Mouse (Mus musculus) T-helper 2 cell (primary cell): ENCODE data around the gene Zc3h4.

ENCODE experiments used
- in situ Hi-C: fragments of 300-600 bp; cut with MboI, MseI; formaldehyde crosslinking; loops from one replicate; pipeline ENCODE4 v1.15.1; 2025; ENCODE audit warnings: high pct_unique_total_duplicates

The Zc3h4 gene

DNA sequence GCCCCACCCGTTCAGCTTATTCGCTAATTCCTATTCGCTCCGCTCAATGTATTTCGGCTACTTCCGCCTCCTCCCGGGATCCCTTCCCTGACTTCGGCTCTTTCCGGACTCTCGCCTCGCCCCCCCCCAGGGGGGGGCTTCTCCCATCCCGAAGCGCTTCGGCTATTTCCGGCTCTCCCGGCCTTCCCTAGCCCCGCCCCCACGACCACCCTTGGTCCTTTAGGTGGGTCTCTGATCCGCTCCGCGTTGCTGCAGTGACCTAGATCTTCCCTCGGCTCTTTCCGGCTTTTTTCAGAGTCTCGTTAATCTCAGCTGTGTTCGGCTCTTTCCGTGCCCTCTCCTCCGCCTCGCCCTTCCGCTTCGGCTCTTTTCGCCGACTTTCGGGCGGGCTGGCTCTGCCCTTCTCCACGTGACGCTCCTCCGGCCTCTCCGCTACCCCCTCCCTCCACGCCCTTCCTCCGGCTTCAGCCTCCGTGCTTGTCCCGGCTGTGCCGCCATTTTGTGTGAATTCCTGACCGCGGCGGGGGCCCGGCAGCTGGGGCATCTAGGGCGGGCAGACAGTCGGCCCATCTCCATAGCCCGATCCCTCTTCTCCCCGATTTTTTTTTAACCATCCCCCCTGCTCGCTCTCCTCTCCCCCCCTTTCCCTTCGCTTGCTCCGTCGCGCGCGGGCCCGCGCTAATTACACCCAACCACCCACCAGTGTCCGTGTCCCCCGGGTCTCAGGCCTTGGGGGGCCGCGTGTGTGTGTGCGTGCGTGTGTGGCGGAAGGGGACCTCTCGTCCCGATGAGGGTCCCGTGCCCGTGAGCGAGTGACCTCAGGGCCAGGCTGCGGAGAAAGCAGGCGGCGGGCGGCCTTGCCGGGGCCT, 656 bp upstream of the Zc3h4 start:
- in situ Hi-C loops: loop anchor here (5.0 kb wide), 1 partner anchor 108 kb away; no protein-coding TSS in a partner anchor

DNA sequence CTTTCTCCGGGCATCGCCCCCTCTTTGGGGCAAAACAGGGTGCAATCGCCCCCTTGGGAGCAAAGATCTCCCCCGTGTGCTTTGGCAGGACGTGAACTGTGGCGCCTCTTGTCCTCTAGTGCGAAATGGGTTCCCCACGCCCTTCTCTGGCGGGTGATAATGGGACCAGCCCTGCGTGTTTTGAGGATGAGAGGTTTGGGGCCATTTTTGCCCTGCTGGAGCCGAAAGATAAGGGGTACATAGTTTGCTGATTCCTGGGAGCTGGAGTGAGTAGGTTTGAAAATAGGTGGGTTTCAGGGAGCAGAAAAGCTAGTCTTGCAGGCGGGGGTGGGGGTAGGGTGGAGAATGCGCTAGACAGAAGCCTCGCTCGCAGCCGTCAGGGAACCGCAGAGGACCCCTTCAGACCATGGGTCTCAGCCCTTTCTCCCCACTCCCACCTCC, 1.3 kb downstream of the Zc3h4 start:
- in situ Hi-C loops: no loop called here

- in situ Hi-C loops: no loop called here
Measured at GRCm38 (mm10) chr7:16402449-16402848, 1.7 kb downstream of the Zc3h4 start.

DNA sequence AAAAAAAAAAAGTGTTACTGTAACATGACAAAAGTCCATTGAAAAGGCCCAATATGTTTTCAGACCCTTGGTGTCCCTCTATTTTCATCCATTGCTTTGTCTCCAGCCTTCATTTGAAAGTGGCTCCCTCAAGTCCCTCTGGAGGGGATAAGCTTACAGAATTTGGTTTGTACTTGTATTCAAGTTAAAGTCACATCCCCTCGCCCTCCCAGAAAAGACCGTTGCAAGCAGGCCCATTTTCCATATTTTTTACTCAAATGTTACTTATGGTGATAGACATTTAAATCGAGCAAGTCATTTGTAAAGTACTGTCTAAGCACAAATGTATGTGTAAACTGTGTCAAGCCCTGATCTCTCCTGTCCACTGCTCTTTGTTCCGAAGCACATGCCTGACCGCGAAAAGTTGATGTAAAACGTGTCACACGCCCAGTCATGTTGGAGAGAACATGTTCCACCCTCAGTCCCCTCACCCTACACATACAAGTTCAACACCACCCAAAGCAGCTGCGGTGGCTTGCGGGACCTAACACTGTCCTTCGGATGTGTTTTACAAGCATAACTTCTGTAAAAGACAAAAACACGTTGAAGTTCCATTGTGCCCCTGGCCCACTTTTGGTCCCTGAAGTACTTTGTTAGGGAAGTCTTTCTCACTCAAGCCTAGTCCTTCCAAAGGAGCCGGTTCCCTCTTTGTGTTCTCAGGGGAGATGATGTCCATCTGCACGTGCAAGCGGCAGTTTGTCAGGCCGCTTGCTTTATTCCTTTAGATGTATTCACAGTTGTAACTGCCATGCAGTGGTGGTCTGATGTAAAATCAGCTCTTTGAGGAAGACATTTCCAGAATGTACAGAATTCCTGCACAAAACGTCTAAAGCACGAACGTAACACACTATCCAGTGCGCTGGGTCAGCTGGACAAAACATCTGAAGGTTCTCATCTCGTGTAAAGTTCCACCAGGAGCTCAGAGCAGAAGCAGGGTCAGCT, 2.5 kb downstream of the Zc3h4 start:
- in situ Hi-C loops: no loop called here

GRCm38 (mm10) chr7:16404315-16405072, 3.8 kb downstream of the Zc3h4 start:
- in situ Hi-C loops: no loop called here

DNA sequence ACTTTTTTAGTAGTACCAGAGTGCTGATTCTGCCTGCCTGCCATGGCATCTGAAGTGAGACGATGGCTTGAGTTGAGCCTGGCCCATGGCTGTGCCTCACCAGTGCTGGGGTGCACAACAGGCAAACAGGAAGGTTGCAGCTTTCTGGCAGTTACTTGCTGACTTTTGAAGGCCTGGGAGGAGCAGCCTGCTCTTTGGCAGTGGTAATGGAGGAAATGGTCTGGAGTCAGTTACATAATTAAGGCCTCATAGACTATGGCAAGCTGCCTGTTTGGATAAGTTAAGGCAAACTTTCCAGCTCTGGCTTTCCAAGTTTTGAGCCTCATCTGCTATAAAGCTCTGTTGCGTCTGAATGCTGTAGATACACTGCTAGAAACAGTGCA, 4.4 kb downstream of the Zc3h4 start:
- in situ Hi-C loops: no loop called here

- in situ Hi-C loops: no loop called here
Measured at GRCm38 (mm10) chr7:16405516-16406351, 5.0 kb downstream of the Zc3h4 start.

DNA sequence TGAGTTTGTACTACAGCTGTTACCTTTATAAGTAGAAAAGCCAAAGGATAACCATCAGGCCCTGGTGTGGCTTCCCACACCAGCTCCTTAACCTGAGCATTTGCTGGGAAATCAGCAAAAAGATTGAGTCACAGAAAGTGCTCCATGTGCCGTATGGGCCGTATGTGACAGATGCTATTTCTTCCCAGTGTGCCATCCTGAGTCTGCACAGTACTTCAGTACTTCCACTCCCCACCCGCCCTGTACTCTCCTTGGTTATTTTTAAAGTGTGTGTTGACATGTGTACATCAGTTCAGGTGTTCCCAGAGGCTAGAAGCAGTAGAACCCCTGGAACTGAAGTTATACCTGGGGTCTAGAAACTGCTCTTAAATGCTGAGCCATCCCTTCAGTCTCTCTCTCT, 6.3 kb downstream of the Zc3h4 start:
- in situ Hi-C loops: no loop called here

DNA sequence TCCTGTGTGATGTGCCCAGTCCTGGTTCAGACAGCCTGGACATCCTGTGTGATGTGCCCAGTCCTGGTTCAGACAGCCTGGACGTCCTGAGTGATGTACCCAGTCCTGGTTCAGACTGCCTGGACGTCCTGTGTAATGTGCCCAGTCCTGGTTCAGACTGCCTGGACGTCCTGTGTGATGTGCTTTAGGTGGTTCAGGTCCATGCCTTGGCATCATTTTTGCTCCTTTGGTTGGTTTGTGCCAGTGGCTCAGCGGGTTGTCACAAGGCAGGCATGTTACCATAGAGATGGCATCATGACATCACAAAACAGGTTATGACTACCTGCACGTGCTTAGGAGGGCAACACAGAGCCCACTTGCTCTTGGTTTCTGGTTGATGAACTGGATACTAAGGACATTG, 10.4 kb downstream of the Zc3h4 start:
- in situ Hi-C loops: no loop called here

DNA sequence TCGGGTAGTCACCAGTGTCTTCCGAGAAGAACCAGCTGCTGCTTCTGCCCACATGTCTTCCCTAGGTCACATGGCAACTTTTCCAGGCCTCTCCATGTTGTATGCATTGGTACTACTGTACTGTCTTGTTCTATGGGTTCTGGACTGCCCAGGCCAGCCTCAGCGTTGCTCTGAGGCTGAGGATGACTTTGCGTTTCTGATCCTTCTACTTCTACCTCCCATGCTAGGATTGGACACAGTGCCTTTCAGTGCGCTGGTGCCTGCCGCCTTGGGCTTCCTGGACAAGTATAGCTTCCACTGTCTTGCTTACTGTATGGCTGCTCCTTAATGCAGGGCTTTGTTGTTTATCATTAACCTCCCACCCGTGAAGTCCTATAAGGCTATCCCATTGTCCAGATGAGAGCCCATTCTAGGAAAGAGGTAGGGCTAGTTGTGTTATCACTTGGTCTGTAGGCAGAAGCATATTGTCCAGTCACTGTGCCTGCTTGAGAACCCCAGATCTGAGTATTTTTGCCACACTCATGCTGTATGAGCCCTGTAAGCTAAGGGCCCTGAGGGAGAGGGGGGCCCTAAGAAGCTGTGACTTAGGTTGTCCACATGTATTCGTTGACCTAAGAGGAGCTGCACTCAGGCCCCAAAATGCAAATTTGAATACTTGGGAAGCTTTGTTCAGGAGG, 11.6 kb downstream of the Zc3h4 start:
- in situ Hi-C loops: no loop called here

DNA sequence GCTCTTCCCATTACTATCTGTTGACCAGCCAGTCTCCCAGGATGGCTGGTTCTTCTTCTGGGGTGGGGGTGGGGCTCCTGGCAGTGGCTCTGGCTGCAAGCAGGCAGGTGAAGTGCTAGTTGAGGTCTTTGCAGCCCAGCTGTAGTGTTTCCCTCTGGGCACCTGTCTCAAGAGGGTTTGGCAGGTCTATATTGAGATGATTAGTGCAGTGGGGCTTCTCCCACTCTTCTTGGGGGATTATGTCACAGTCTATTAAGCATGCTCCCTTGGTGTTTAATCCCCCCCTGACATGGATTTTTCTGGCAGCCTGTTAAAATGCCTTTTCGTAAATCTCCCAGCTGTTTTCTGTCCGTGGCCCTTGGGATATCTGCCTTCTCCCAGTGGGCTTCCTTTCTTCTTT, 12.2 kb downstream of the Zc3h4 start:
- in situ Hi-C loops: no loop called here

DNA sequence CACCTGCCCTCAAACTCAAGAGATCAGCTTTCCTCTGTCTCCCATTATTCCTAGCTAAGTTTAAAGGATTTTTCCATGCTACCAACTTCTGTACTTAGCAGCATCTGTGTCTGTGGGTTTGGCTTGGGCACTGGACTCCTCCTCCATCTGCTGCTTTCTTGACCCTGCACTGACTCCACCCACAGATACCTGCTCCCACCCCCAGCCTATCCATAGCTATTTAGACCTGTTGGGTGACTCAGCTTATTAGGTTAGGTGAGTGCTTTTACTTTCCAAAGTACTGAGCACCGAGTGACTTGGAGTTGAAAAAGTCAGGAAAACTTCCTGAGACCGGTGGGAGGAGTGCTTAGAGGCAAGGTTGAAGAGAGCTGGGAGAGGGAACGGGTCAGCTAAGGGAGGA, 14.7 kb downstream of the Zc3h4 start:
- in situ Hi-C loops: no loop called here

DNA sequence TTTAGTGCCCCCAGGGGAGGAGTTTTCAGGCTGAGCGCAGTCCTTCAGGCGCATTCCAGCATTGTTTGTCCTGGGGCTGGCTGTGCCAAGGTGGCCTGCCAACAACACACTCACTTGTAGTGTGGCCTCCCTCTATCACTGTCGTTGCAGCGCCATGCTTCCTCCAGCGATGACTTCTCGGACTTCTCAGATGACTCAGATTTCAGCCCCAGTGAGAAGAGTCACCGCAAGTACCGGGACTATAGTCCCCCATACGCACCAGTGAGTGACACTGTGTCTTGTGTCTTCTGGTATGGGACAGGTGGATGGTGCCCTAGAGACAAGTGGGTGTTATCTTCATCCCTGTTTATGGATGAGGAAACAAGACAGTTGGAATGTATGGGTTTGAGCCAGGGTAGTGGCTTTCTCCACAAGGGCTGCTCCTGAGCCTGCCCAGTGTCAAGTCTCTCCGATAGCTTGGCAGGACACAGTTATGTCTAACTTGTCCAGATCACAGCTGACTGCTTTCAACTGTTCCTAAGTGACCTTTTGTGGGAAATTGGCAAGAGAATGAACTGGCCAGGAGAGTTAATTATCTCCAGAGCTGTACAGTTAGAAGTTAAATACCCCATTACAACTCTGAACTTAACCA, 16.5 kb downstream of the Zc3h4 start:
- in situ Hi-C loops: no loop called here

DNA sequence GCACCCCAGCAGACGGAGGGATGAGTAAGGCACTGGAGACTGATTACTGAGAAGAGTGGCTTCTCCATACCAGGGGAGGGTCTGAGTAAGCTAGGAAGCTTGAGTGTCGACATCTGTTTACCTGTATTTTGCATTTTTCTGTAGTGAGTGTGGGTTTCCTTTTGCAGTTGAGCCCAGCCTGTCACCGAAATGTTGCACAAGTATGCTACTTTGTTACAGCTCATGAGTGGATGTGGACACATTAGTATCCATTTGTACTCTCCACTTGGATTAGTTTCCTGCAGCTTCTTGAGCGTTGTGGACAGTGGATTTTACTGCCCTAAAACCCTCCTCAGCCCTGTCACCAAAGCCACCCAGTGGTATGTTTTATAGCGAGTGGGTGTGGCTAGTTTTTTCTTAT, 18.0 kb downstream of the Zc3h4 start:
- in situ Hi-C loops: no loop called here

- in situ Hi-C loops: no loop called here
Measured at GRCm38 (mm10) chr7:16420493-16421118, 19.9 kb downstream of the Zc3h4 start.

GRCm38 (mm10) chr7:16422222-16422856, 21.6 kb downstream of the Zc3h4 start:
- in situ Hi-C loops: no loop called here

GRCm38 (mm10) chr7:16423731-16424130, 23.0 kb downstream of the Zc3h4 start:
- in situ Hi-C loops: no loop called here

GRCm38 (mm10) chr7:16425721-16426120, 25.0 kb downstream of the Zc3h4 start:
- in situ Hi-C loops: no loop called here
